Mouse (Mus musculus): Measurements from ENCODE around the gene Gadd45g. TPM values are rescaled to one million over a fixed set of nuclear protein-coding genes. Genes with fewer than 3 reads are reported as not detected.

Gadd45g gene
- total RNA-seq (2023) = 10 to 100 TPM; 18.2 to 23.4 TPM

DNA sequence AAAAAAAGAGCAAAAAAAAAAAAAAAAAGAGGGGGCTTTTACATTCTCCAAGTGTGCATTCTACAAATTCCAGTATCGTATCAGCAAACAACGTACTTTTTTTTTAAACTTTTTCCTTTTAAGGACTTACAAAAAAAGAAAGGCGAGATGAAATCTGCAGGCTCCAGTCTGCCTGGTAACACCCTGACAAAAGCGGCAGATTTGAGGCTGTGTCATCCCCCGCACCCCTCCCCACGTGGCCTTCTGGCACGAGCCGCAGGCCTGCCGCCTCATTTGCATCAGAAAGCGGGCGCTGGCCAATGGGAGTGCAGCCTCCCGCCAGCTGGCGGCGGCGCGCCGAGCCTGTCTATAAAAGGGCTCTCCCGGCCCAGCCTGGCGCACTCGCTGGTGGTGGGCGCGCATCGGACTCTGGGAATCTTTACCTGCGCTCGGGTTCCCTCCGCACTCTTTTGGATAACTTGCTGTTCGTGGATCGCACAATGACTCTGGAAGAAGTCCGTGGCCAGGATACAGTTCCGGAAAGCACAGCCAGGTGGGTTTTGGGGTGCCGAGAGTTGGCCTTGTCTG lies at the start of gene Gadd45g:
Gadd45g (plus strand) TSS at position 378 of the 567 bp plus-strand sequence.

Other genes with a start within 250 kb of the Gadd45g start
- 100 to 1,000 TPM; 102 to 110 TPM for gene Cks2, start 201.4 kb upstream of the Gadd45g start, total RNA-seq (2023)
- 10 to 100 TPM; 25.9 to 28.6 TPM for gene Secisbp2, start 195.0 kb upstream of the Gadd45g start, total RNA-seq (2023)
- 100 to 1,000 TPM; 142 to 167 TPM for gene Sema4d, start 52.9 kb upstream of the Gadd45g start, total RNA-seq (2023)